Mouse (Mus musculus) stomach, embryonic 16.5 days (tissue): ENCODE results near the gene Creld2. TPM values are rescaled to one million over a fixed set of nuclear protein-coding genes. Genes with fewer than 3 reads are reported as not detected.

Experiments used
- ATAC-seq: fragments of 200-750 bp; cut with Nextera tagmentation; 2 replicates; pipeline ENCODE4 v1.8.0; 2017; ENCODE audit warnings: moderate number of reproducible peaks, moderate TSS enrichment; ENCODE audit not compliant: insufficient read depth, low FRiP score
- H3K27ac ChIP-seq: fragments of 300-500 bp; sonication (generic); 2 replicates; pipeline ENCODE4 v1.5.1; 2014; ENCODE audit warnings: low read length
- H3K27me3 ChIP-seq: fragments of 300-500 bp; sonication (generic); 2 replicates; pipeline ENCODE4 v1.6.1; 2014; ENCODE audit warnings: low read length, control low read depth, mixed read lengths; ENCODE audit not compliant: control insufficient read depth, insufficient read depth
- H3K36me3 ChIP-seq: fragments of 300-500 bp; sonication (generic); 2 replicates; pipeline ENCODE4 v1.6.1; 2014; ENCODE audit warnings: low read length; ENCODE audit not compliant: control insufficient read depth, insufficient read depth
- H3K4me1 ChIP-seq: fragments of 300-500 bp; sonication (generic); 2 replicates; pipeline ENCODE4 v1.6.1; 2014; ENCODE audit warnings: low read length, control low read depth, mixed read lengths; ENCODE audit not compliant: control insufficient read depth, insufficient read depth
- H3K4me2 ChIP-seq: fragments of 300-500 bp; sonication (generic); 2 replicates; pipeline ENCODE4 v1.6.1; 2014; ENCODE audit warnings: low read depth, low read length, mixed read lengths
- H3K4me3 ChIP-seq: fragments of 300-500 bp; sonication (generic); replicated peaks from 2 replicates; pipeline ENCODE4 v1.5.1; 2014; ENCODE audit warnings: mild to moderate bottlenecking, low read length
- H3K9ac ChIP-seq: fragments of 300-500 bp; sonication (generic); 2 replicates; pipeline ENCODE4 v1.6.1; 2014; ENCODE audit warnings: low read length
- H3K9me3 ChIP-seq: fragments of 300-500 bp; sonication (generic); replicated peaks from 2 replicates; pipeline ENCODE4 v1.6.1; 2016; ENCODE audit warnings: low read length, control low read depth; ENCODE audit not compliant: control insufficient read depth
- WGBS: fragments of 180-500 bp; shearing (Covaris S2); extraction: QIAGEN DNeasy Blood & Tissue Kit; methylation state at CpG from one replicate; pipeline ENCODE4 v1.1.7; 2014; 5-methylcytosine and 5-hydroxymethylcytosine counted together
- polyA plus RNA-seq: library from polyadenylated mRNA; unstranded; fragments of >200 nt; fragmentation: Nextera tagmentation; extraction: Ambion mirVana; gene quantifications from 2 replicates; pipeline ENCODE4 v1.2.1, GENCODE M21; 2015

The Creld2 gene
- polyA plus RNA-seq, 1 experiment from 2014 or later, result 105 TPM

DNA sequence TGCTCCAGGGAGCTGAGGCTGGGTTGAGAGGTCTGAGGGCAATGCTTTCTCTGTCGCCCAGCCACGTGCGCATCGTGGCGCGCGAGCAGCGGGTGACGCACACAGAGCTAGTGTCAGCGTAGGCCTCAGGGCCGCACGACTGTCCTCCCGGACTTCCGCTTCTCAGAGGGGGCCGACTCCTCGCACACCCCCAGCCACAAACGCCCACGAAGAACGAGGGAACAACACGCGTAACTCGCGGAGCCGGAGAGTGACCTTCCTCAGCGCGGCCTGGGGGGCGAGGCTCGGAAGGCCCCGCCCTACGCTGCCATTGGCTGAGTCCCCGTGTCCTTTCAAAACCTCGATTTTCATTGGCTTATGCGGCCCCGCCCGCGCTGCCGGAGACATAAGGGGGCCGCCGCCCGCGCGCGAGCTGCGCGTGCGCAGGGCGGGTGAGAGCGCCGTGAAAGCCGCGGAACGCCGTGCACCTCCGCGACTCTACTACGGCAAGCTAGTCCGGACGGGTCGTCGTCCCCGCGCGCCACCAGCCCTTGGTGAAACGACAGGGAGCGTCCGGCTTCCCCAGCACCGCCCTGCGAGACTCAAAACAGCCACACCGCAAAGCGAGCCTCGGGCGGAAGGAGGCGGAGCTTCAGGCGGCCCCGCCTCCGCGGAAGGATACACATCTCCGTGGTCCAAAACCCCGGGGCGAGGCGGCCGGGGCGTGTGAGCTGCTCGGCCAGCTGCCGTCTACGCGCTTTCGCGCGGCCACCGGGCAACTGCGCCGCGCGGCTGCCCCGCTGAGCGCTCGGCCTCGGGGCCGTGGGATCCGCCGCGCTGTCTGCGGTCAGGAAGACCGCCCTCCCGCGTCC lies 42.6 kb downstream of the Creld2 start, which contains the start of gene Pim3:
TSS of gene Pim3 (plus strand) at position 415 of the 851 bp plus-strand sequence.
- H3K27ac ChIP-seq, result peak within 1 kb of the TSS; percentile 98
- H3K9ac ChIP-seq, result peak within 1 kb of the TSS; percentile 91
- peaks cover 33% of the 10 kb centered on the region for H3K4me1 ChIP-seq
- H3K9me3 ChIP-seq, result no peaks in the 10 kb centered on the region
- peak; percentile 88 for ATAC-seq
- H3K27me3 ChIP-seq, result no peaks in the 10 kb centered on the region
- WGBS, result under 1% methylated on average over 107 of the region's 107 CpGs
- peaks cover 6% of the 10 kb centered on the region; the same call in 1 of the 2 replicates for H3K36me3 ChIP-seq
- H3K4me2 ChIP-seq, result peak within 1 kb of the TSS; percentile 86
- peak within 1 kb of the TSS; percentile 87 for H3K4me3 ChIP-seq

DNA sequence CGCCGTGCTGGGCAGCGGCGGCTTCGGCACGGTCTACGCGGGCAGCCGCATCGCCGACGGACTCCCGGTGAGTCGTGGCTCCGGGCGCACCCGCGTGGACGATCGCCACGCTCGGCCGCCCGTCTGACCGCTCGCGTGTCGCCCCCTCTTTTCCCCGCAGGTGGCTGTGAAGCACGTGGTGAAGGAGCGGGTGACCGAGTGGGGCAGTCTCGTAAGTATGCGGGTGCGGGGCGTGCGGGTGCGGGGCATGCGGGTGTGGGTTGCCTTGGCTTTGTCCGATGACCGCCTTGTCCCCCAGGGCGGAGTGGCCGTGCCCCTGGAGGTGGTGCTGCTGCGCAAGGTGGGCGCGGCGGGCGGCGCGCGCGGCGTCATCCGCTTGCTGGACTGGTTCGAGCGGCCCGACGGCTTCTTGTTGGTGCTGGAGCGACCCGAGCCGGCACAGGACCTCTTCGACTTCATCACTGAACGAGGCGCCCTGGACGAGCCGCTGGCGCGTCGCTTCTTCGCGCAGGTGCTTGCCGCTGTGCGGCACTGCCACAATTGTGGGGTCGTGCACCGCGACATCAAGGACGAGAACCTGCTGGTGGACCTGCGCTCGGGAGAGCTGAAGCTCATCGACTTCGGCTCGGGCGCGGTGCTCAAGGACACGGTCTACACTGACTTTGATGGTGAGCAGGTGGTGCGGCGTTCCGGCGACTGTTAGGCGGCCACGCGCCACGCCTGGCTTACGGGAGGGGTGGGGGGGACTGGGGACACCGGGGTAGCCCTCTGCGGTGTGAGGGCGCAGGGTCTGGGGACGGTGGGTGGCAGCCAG lies 43.6 kb downstream of the Creld2 start:
- no peak for ATAC-seq
- peak overlapping the region; percentile 91 for H3K9ac ChIP-seq
- H3K36me3 ChIP-seq, result peaks cover 6% of the 10 kb centered on the region; the same call in 1 of the 2 replicates
- H3K4me3 ChIP-seq, result peak overlapping the region; percentile 87
- peaks cover 44% of the 10 kb centered on the region for H3K4me1 ChIP-seq
- no peaks in the 10 kb centered on the region for H3K27me3 ChIP-seq
- WGBS, result under 1% methylated on average over 96 of the region's 98 CpGs
- peak overlapping the region; percentile 86 for H3K4me2 ChIP-seq
- H3K9me3 ChIP-seq, result no peaks in the 10 kb centered on the region
- H3K27ac ChIP-seq, result peak overlapping the region; percentile 98

DNA sequence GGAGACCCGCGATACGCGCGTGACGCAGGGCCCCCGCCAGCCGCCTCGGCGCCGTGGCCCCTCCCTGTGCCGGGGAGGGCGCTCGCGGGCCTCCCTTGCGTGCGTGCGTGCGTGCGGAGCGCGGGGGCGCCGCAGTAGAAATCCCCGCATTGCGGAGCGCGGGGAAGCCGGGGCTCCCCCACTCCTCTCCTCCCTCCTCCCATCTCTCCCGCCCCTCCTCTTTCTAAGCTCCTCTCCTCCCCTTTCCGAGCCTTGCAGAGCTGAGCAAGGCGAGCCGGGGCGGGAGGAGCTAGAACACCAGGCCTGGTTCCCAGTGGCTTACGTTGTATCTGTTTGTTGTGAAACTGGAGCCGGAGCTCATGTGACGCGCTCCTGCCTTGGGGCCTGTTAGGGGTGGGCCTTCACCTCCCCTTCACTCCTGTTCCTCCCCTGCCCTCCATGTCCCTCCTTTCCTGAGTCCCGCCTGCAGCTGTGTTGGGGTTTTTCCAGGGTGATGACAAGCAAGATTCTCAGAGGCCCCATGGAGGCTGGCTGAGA lies 44.3 kb downstream of the Creld2 start:
- peaks cover 45% of the 10 kb centered on the region for H3K4me1 ChIP-seq

DNA sequence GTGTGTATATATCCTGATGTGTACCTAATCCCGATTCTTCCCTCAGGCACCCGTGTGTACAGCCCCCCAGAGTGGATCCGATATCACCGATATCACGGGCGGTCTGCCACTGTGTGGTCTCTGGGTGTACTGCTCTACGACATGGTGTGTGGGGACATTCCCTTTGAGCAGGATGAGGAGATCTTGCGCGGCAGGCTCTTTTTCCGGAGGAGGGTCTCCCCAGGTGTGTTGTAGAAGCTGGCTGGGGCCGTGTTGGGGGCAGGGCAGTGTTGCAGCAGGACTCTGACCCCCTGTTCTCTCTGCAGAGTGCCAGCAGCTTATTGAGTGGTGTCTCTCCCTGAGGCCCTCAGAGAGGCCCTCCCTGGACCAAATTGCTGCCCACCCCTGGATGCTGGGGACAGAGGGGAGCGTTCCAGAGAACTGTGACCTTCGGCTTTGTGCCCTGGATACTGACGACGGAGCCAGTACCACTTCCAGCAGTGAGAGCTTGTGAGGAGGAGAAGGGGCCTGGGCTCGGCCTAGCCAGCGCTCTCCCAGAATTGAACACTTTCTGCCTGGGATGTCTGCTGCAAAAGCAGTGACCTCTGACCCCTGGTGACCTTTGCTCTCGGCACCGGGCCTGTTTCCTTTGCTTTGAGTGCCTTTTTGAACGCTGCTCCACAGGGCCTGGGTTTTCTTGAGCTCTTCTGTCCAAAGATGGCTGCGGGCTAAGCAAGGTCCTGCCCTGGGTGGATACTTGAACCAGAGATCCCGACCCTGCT lies 45.0 kb downstream of the Creld2 start:
- peak overlapping the region; percentile 87 for H3K4me3 ChIP-seq
- no peaks in the 10 kb centered on the region for H3K27me3 ChIP-seq
- peak overlapping the region; percentile 91 for H3K9ac ChIP-seq
- 30% methylated on average over 22 of the region's 22 CpGs for WGBS
- H3K4me2 ChIP-seq, result peak overlapping the region; percentile 86
- no peaks in the 10 kb centered on the region; the same call in 1 of the 2 replicates for H3K9me3 ChIP-seq
- H3K4me1 ChIP-seq, result peaks cover 45% of the 10 kb centered on the region
- H3K36me3 ChIP-seq, result peaks cover 6% of the 10 kb centered on the region; the same call in 1 of the 2 replicates
- ATAC-seq, result no peak
- peak overlapping the region; percentile 98 for H3K27ac ChIP-seq

More for the DNA sequence above, 44.3 kb downstream of the Creld2 start:
- under 1% methylated on average over 26 of the region's 39 CpGs for WGBS
- Histone ChIP-seq H3K27me3 (no peaks in the 10 kb centered on the region), H3K9me3 (no peaks in the 10 kb centered on the region; the same call in 1 of the 2 replicates), H3K27ac (peak overlapping the region; percentile 98), H3K9ac (peak overlapping the region; percentile 91), H3K36me3 (peaks cover 6% of the 10 kb centered on the region; the same call in 1 of the 2 replicates), H3K4me3 (peak overlapping the region; percentile 87), H3K4me2 (peak overlapping the region; percentile 86)
- peak; percentile 77 for ATAC-seq

DNA sequence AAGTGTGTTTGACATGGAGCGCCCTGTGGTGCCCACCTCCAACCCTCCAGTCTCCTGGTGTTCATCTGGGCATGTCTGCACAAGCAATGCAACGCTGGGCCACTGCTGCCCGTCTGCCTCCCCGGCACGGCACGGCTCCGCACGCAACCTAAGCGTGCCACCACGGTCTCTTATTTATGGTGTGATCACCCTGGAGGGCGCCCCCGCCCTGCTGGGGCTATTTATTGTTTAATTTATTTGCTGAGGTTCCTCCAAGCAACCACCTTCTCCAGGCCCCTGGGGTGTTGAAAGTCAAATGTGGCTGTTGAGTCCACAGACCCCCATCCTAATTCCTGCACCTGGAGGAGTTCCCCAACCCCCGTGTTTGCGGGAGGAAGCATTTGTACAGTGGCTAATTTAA lies 45.6 kb downstream of the Creld2 start:
- H3K4me1 ChIP-seq, result peaks cover 45% of the 10 kb centered on the region
- no peak overlapping the region for H3K27ac ChIP-seq
- WGBS, result 72% methylated on average over 14 of the region's 14 CpGs
- no peaks in the 10 kb centered on the region for H3K27me3 ChIP-seq
- H3K9ac ChIP-seq, result peak overlapping the region; percentile 91
- peak overlapping the region; percentile 87 for H3K4me3 ChIP-seq
- no peaks in the 10 kb centered on the region; the same call in 1 of the 2 replicates for H3K9me3 ChIP-seq
- peaks cover 6% of the 10 kb centered on the region; the same call in 1 of the 2 replicates for H3K36me3 ChIP-seq
- ATAC-seq, result no peak
- peak overlapping the region; percentile 86 for H3K4me2 ChIP-seq

DNA sequence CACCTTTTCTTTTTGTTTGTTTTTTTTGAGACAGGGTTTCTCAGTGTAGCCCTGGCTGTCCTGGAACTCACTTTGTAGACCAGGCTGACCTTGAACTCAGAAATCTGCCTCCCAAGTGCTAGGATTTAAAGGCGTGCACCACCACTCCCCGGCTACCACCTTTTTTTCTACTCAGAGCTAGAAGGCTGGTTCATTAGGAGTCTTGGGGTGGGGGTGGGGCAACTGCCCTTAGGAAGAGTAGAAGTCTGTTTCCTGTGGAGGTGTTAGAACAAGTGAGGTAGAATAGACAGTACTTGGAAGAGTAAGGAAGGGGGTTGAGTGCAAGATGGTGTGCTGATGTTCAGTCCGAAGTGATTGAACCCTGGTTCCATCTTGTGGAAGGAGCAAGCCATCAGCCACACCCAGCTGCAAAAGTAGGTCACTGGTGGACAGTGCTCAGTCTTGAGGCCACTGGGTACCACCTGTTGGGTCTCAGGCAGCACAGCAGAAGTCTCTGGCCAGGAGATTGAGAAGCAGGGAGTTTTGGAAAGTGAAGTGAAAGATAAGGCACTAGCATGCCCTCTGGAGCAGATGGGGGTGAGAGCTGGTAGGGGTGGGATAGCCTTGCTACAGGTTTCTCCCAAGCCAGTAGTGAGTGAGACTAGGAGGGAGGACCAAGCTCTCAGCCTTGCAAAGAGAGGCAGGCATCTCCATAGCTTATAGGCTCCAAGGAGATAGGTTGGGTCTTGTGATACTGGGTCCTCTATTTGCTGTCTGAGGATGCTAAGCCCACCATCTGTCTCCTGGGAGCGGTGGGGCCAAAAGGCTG lies 46.6 kb downstream of the Creld2 start:
- peak overlapping the region; percentile 23; the same call in 1 of the 2 replicates for H3K27ac ChIP-seq
- H3K9ac ChIP-seq, result no peak overlapping the region
- no peak for ATAC-seq
- no peak overlapping the region for H3K4me3 ChIP-seq
- WGBS, result 63% methylated on average over 4 of the region's 4 CpGs
- no peaks in the 10 kb centered on the region; the same call in 1 of the 2 replicates for H3K9me3 ChIP-seq
- peak overlapping the region; percentile 86; the same call in 1 of the 2 replicates for H3K4me2 ChIP-seq
- no peaks in the 10 kb centered on the region for H3K27me3 ChIP-seq
- H3K4me1 ChIP-seq, result peaks cover 45% of the 10 kb centered on the region
- H3K36me3 ChIP-seq, result peaks cover 6% of the 10 kb centered on the region; the same call in 1 of the 2 replicates

DNA sequence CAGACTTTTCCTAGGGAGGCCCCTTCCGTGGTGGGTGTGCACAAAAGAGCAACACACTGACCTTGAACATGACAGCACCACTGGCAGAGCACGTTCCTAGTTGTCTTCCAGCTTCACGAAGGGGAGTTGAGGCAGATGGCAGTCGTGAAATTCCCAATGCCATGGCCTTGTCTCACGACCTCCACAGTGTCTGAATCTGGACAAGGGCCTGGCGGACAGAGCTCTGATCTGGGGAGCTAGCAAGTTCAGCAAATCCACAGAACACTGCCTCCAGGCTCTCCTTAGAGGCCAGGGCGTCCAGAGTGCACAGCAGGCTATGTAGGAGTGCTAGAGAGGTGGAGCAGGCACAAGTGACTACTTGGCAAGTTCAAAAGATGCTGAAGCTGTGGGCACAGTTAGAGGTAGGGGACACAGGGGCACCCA lies 47.5 kb downstream of the Creld2 start:
- peak overlapping the region; percentile 55 for H3K27ac ChIP-seq
- H3K4me1 ChIP-seq, result peaks cover 40% of the 10 kb centered on the region
- no peak for ATAC-seq
- H3K9me3 ChIP-seq, result no peaks in the 10 kb centered on the region; the same call in 1 of the 2 replicates
- peaks cover 6% of the 10 kb centered on the region; the same call in 1 of the 2 replicates for H3K36me3 ChIP-seq
- no peak overlapping the region for H3K4me2 ChIP-seq
- 43% methylated on average over 7 of the region's 7 CpGs for WGBS
- no peak overlapping the region for H3K9ac ChIP-seq
- H3K4me3 ChIP-seq, result no peak overlapping the region
- H3K27me3 ChIP-seq, result no peaks in the 10 kb centered on the region
